Mouse (Mus musculus) CH12.LX (cell line): ENCODE measurements around the gene D630023F18Rik. TPM values are rescaled to one million over a fixed set of nuclear protein-coding genes. Genes with fewer than 3 reads are reported as not detected.

ENCODE experiments used
- DNase-seq: peaks from one replicate; pipeline ENCODE4 v3.0.0-alpha.2; 2013; ENCODE audit errors: extremely low read depth
- H3K27ac ChIP-seq: 2 replicates; pipeline ENCODE4 v1.5.1; 2012; ENCODE audit warnings: low read depth, mild to moderate bottlenecking, control low read depth, moderate library complexity; ENCODE audit not compliant: insufficient read depth
- H3K27me3 ChIP-seq: replicated peaks from 2 replicates; pipeline ENCODE3; 2012; ENCODE audit warnings: inconsistent platforms
- H3K36me3 ChIP-seq, 2 experiments: replicated peaks in 1 of 2; 2 replicates each; pipeline versions ENCODE3 to v1.6.1; 2012; ENCODE audit warnings: inconsistent platforms in 1 of 2, low read length in 1 of 2, mild to moderate bottlenecking in 1 of 2, mixed read lengths in 1 of 2, moderate library complexity in 1 of 2; ENCODE audit not compliant: control insufficient read depth in 1 of 2, insufficient read depth in 1 of 2
- H3K4me1 ChIP-seq, 2 experiments: 2 replicates each; pipeline ENCODE4 v1.6.1; 2012; ENCODE audit warnings: inconsistent platforms in 1 of 2, moderate library complexity in 1 of 2; ENCODE audit not compliant: insufficient read depth in 2 of 2, control insufficient read depth in 1 of 2
- H3K4me2 ChIP-seq: 2 replicates; pipeline ENCODE4 v1.6.1; 2012; ENCODE audit warnings: low read depth, mild to moderate bottlenecking, control low read depth; ENCODE audit not compliant: poor library complexity, insufficient read depth, severe bottlenecking
- H3K4me3 ChIP-seq, 3 experiments: fragments of 150-350 bp in 1 of 3; sonication (generic) in 1 of 3; replicated peaks in 1 of 3; 2 replicates each; pipeline versions ENCODE3 to v1.5.1; 2011 to 2012; ENCODE audit warnings: low read depth in 2 of 3, low read length in 2 of 3, mild to moderate bottlenecking in 2 of 3, moderate library complexity in 2 of 3, control low read depth in 1 of 3, improper control_type of control experiment in 1 of 3, inconsistent platforms in 1 of 3, mixed read lengths in 1 of 3; ENCODE audit not compliant: poor library complexity in 1 of 3
- H3K79me2 ChIP-seq: replicated peaks from 2 replicates; pipeline ENCODE4 v1.6.1; 2012; ENCODE audit warnings: mild to moderate bottlenecking, moderate library complexity; ENCODE audit not compliant: control insufficient read depth, poor library complexity, insufficient read depth, severe bottlenecking; ENCODE audit errors: extremely low read depth
- H3K9ac ChIP-seq: 2 replicates; pipeline ENCODE4 v1.6.1; 2012; ENCODE audit warnings: low read depth, mild to moderate bottlenecking, control low read depth, moderate library complexity; ENCODE audit not compliant: insufficient read depth
- H3K9me3 ChIP-seq: replicated peaks from 2 replicates; pipeline ENCODE3; 2012; ENCODE audit warnings: low read length, inconsistent platforms, mixed read lengths
- CHD1 ChIP-seq: IDR thresholded peaks from 2 replicates; pipeline ENCODE4 v1.6.1; 2012; ENCODE audit warnings: low read depth, low read length, improper control_type of control experiment, inconsistent platforms
- CTCF ChIP-seq, 2 experiments: IDR thresholded peaks in 1 of 2; conservative IDR thresholded peaks in 1 of 2; 2 replicates each; pipeline ENCODE4 v1.5.1; 2011 to 2012; ENCODE audit warnings: low read depth in 2 of 2, low read length in 2 of 2, improper control_type of control experiment in 1 of 2, inconsistent platforms in 1 of 2, mild to moderate bottlenecking in 1 of 2, moderate library complexity in 1 of 2
- E2F4 ChIP-seq: IDR thresholded peaks from 2 replicates; pipeline ENCODE4 v1.6.1; 2011; ENCODE audit warnings: low read depth, low read length, improper control_type of control experiment; ENCODE audit not compliant: insufficient replicate concordance
- ELF1 ChIP-seq: IDR thresholded peaks from 2 replicates; pipeline ENCODE4 v1.6.1; 2014; ENCODE audit warnings: low read depth, mild to moderate bottlenecking, inconsistent platforms, low read length, improper control_type of control experiment
- ETS1 ChIP-seq: conservative IDR thresholded peaks from 2 replicates; pipeline ENCODE4 v1.6.1; 2012; ENCODE audit warnings: low read depth, mild to moderate bottlenecking, inconsistent platforms, low read length, improper control_type of control experiment, moderate library complexity
- GABPA ChIP-seq: IDR thresholded peaks from 2 replicates; pipeline ENCODE4 v1.6.1; 2012; ENCODE audit warnings: low read depth, low read length, improper control_type of control experiment, inconsistent platforms; ENCODE audit not compliant: insufficient replicate concordance
- HCFC1 ChIP-seq: IDR thresholded peaks from 2 replicates; pipeline ENCODE4 v1.6.1; 2012; ENCODE audit warnings: low read depth, mild to moderate bottlenecking, inconsistent platforms, low read length, improper control_type of control experiment
- IRF4 ChIP-seq: IDR thresholded peaks from 2 replicates; pipeline ENCODE4 v1.6.1; 2014; ENCODE audit warnings: low read depth, mild to moderate bottlenecking, inconsistent platforms, low read length, improper control_type of control experiment
- JUND ChIP-seq: conservative IDR thresholded peaks from 2 replicates; pipeline ENCODE4 v1.6.1; 2011; ENCODE audit warnings: low read depth, low read length, improper control_type of control experiment
- KAT2A ChIP-seq: IDR thresholded peaks from 2 replicates; pipeline ENCODE4 v1.6.1; 2012; ENCODE audit warnings: low read length, improper control_type of control experiment, inconsistent platforms; ENCODE audit not compliant: insufficient replicate concordance
- MAX ChIP-seq: IDR thresholded peaks from 2 replicates; pipeline ENCODE4 v1.6.1; 2011; ENCODE audit warnings: low read length, improper control_type of control experiment
- MEF2A ChIP-seq: IDR thresholded peaks from 2 replicates; pipeline ENCODE4 v1.6.1; 2014; ENCODE audit warnings: low read depth, mild to moderate bottlenecking, inconsistent platforms, low read length, improper control_type of control experiment, borderline replicate concordance
- MYC ChIP-seq: IDR thresholded peaks from 2 replicates; pipeline ENCODE4 v1.6.1; 2011; ENCODE audit warnings: low read depth, mild to moderate bottlenecking, improper control_type of control experiment, low read length
- NELFE ChIP-seq: IDR thresholded peaks from 2 replicates; pipeline ENCODE4 v1.6.1; 2011; ENCODE audit warnings: low read depth, low read length, improper control_type of control experiment
- NRF1 ChIP-seq: IDR thresholded peaks from 2 replicates; pipeline ENCODE4 v1.6.1; 2014; ENCODE audit warnings: low read depth, mild to moderate bottlenecking, inconsistent platforms, low read length, improper control_type of control experiment, moderate library complexity
- POLR2A ChIP-seq: IDR thresholded peaks from 2 replicates; pipeline ENCODE4 v1.6.1; 2011; ENCODE audit warnings: low read depth, mild to moderate bottlenecking, improper control_type of control experiment, low read length
- SIN3A ChIP-seq: IDR thresholded peaks from 2 replicates; pipeline ENCODE4 v1.6.1; 2012; ENCODE audit warnings: low read length, improper control_type of control experiment, inconsistent platforms
- TBP ChIP-seq: conservative IDR thresholded peaks from 2 replicates; pipeline ENCODE4 v1.6.1; 2011; ENCODE audit warnings: low read depth, low read length, improper control_type of control experiment
- USF2 ChIP-seq: conservative IDR thresholded peaks from 2 replicates; pipeline ENCODE4 v1.6.1; 2011; ENCODE audit warnings: low read depth, low read length, improper control_type of control experiment
- ZC3H11A ChIP-seq: IDR thresholded peaks from 2 replicates; pipeline ENCODE4 v1.6.1; 2012; ENCODE audit warnings: low read depth, mild to moderate bottlenecking, inconsistent platforms, low read length, improper control_type of control experiment
- ZKSCAN1 ChIP-seq: IDR thresholded peaks from 2 replicates; pipeline ENCODE4 v1.6.1; 2012; ENCODE audit warnings: low read depth, inconsistent platforms, low read length, improper control_type of control experiment, borderline replicate concordance
- ZMIZ1 ChIP-seq: IDR thresholded peaks from 2 replicates; pipeline ENCODE4 v1.6.1; 2012; ENCODE audit warnings: low read depth, mild to moderate bottlenecking, inconsistent platforms, low read length, improper control_type of control experiment
- ZNF384 ChIP-seq: IDR thresholded peaks from 2 replicates; pipeline ENCODE4 v1.6.1; 2012; ENCODE audit warnings: low read depth, low read length, improper control_type of control experiment, inconsistent platforms
- dilution Hi-C: fragments of 300-500 bp; cut with MboI; formaldehyde crosslinking; loops from 2 replicates; pipeline ENCODE4 v1.14.3; 2020; ENCODE audit warnings: low sequenced_read_pairs; ENCODE audit not compliant: extremely low pct_unique_long_range_greater_than_20kb, extremely low pct_ligation_motif_present
- in situ Hi-C: fragments of 300-500 bp; cut with MboI; formaldehyde crosslinking; loops from 3 replicates; pipeline ENCODE4 v1.14.3; 2019; ENCODE audit warnings: low sequenced_read_pairs, low pct_ligation_motif_present, low pct_unique_long_range_greater_than_20kb, mixed read lengths
- polyA plus RNA-seq: library from polyadenylated mRNA; unstranded; fragments of >175 nt; gene quantifications from 2 replicates; pipeline ENCODE4 v1.2.1, GENCODE M21; 2012; ENCODE audit warnings: low read depth; ENCODE audit not compliant: insufficient read length
- total RNA-seq, 2 experiments: library from RNA; depleted of rRNA; stranded (reverse); fragments of 300-350 nt in 1 of 2; fragments of >200 nt in 1 of 2; gene quantifications; 2 replicates each; pipeline ENCODE4 v1.2.3; 2012 to 2014

The D630023F18Rik gene
- total RNA-seq (2012; rRNA removed) (not detected in 2 replicates), total RNA-seq (2014; rRNA removed) (0.13 and 0.18 TPM in 2 replicates), polyA plus RNA-seq (0.17 TPM in 1 of 2 replicates, not detected in the other)

GRCm38 (mm10) chr1:65122574-65123372, at the start of gene D630023F18Rik:
TSS of gene D630023F18Rik (minus strand) at chr1:65123214.
- in situ Hi-C loops (no loop called here), dilution Hi-C loops (no loop called here)

GRCm38 (mm10) chr1:65171579-65171978, 48.6 kb upstream of the D630023F18Rik start:
- Histone ChIP-seq H3K4me1 (peaks cover 0 to 7% of the 10 kb centered on the region in 2 experiments; a peak in 1 of 4 replicates), H3K9me3 (no peaks in the 10 kb centered on the region), H3K9ac (no peak overlapping the region), H3K27ac (no peak overlapping the region), H3K4me2 (no peak overlapping the region), H3K79me2 (no peaks in the 10 kb centered on the region), H3K4me3 (no peak overlapping the region), H3K27me3 (no peaks in the 10 kb centered on the region), H3K36me3 (peaks cover 0 to 21% of the 10 kb centered on the region in 2 experiments)
- no peak for TF ChIP-seq ZMIZ1
- no peak for TF ChIP-seq USF2
- no peak for TF ChIP-seq ZNF384
- no peak for TF ChIP-seq CTCF (conservative IDR thresholded peaks at IDR 0.05 in 1 of 2, IDR thresholded peaks at IDR 0.05 in 1 of 2; ENCODE audit: low read depth in 2 of 2, low read length in 2 of 2)
- no peak for TF ChIP-seq NELFE
- TF ChIP-seq E2F4 = no peak
- no peak for TF ChIP-seq GABPA
- TF ChIP-seq ZKSCAN1 = no peak
- TF ChIP-seq NRF1 = no peak
- no peak for TF ChIP-seq KAT2A
- no peak for TF ChIP-seq POLR2A
- no peak for TF ChIP-seq MYC
- no peak for TF ChIP-seq MEF2A
- no peak for TF ChIP-seq SIN3A
- TF ChIP-seq ZC3H11A = no peak
- no peak for TF ChIP-seq MAX
- no peak for TF ChIP-seq IRF4
- in situ Hi-C loops (loop anchor here (10.0 kb wide), 1 partner anchor 57 kb away; the partner anchor contains the start of gene Gm28845), dilution Hi-C loops (no loop called here)
- DNase-seq = no peak

More at GRCm38 (mm10) chr1:65122574-65123372, at the start of gene D630023F18Rik:
- Histone ChIP-seq H3K9ac (no peak within 1 kb of the TSS), H3K4me1 (no peaks in the 10 kb centered on the region), H3K4me3 (peak within 1 kb of the TSS in 2 of 3 experiments; percentile 25 to 28), H3K27ac (no peak within 1 kb of the TSS), H3K36me3 (no peaks in the 10 kb centered on the region), H3K4me2 (0 out of 2 replicates have a peak within 1 kb of the TSS, but pooled peaks have one; percentile 55), H3K9me3 (no peaks in the 10 kb centered on the region), H3K79me2 (no peaks in the 10 kb centered on the region), H3K27me3 (no peaks in the 10 kb centered on the region)
- no peak for DNase-seq
- TF ChIP-seq CHD1 (no peak), CTCF (conservative IDR thresholded peaks at IDR 0.05 in 1 of 2, IDR thresholded peaks at IDR 0.05 in 1 of 2; ENCODE audit: low read depth in 2 of 2, low read length in 2 of 2) (no peak), ELF1 (no peak), POLR2A (no peak), ETS1 (no peak), HCFC1 (no peak), SIN3A (no peak), KAT2A (no peak), JUND (no peak), TBP (no peak)
